ENCODE assay signal across 26 mouse cellular contexts in genomic region chr6:112736471-112736870, GRCm38 (mm10). TPM values are rescaled to one million over a fixed set of nuclear protein-coding genes. Genes with fewer than 3 reads are reported as not detected.
DNase-seq lines count a peak whose midpoint lies in the region; ATAC-seq and TF ChIP-seq lines count a peak whose summit lies in the region.
"Had no signal": no experiment of that assay in that cellular context is flagged by ENCODE, and none has a peak within 500 bp of the region (broad histone marks: within the 10 kb centered on the region; RNA-seq: fewer than 3 reads in every experiment).

No protein-coding gene starts in this region.

- no peak for TF ChIP-seq POLR2A in lung, adult 2 months (IDR thresholded peaks at IDR 0.05; ENCODE audit: borderline replicate concordance, extremely low read depth, low read depth, low read length)
- no peak for TF ChIP-seq POLR2A in cortical plate, adult 2 months (IDR thresholded peaks at IDR 0.05; ENCODE audit: extremely low read depth, insufficient read depth, low read length)

- no peak overlapping the region for H3K9ac ChIP-seq in forebrain, embryonic 13.5 days
- no peak overlapping the region for H3K9ac ChIP-seq in hindbrain, postnatal 0 days (replicated peaks; ENCODE audit: low read length)
- H3K9ac ChIP-seq in hindbrain, embryonic 14.5 days: no peak overlapping the region
- H3K9ac ChIP-seq: embryonic facial prominence, embryonic 12.5 days; forebrain, embryonic 12.5 days; limb, embryonic 12.5 days; liver, postnatal 0 days; stomach, embryonic 15.5 days had no signal

- no peaks in the 10 kb centered on the region for H3K9me3 ChIP-seq in forebrain, embryonic 13.5 days (replicated peaks)
- H3K9me3 ChIP-seq in forebrain, embryonic 10.5 days: peaks cover 5% of the 10 kb centered on the region; the same call in 1 of the 2 replicates
- no peaks in the 10 kb centered on the region for H3K9me3 ChIP-seq in hindbrain, postnatal 0 days (ENCODE audit: low read length)
- H3K9me3 ChIP-seq in hindbrain, embryonic 14.5 days (ENCODE audit: control insufficient read depth, low read length): no peaks in the 10 kb centered on the region
- H3K9me3 ChIP-seq: megakaryocyte, embryonic 14.5 days; stomach, embryonic 15.5 days had no signal

- no peak for DNase-seq in forebrain, embryonic 10.5 days (ENCODE audit: extremely low spot score, low spot score)
- peak; percentile 59 for DNase-seq in hindbrain, postnatal 0 days (ENCODE audit: low spot score)
- DNase-seq in hindbrain, embryonic 14.5 days (ENCODE audit: low spot score): no peak
- DNase-seq in lung, postnatal 36 days: peak; percentile 10
- no peak for DNase-seq in lung, adult 2 months
- DNase-seq: cerebellum, adult 11 months; gastrocnemius, postnatal 14 days; heart, adult 11 months; kidney, adult 9 months; kidney, postnatal 25 days; liver, postnatal 0 days; lung, postnatal 10 days; midbrain, embryonic 14.5 days; thymus, adult 2 months; thymus, postnatal 4 days had no signal

- H3K4me1 ChIP-seq in forebrain, embryonic 13.5 days: 0 out of 2 replicates have a peak, but pooled peaks cover 3% of the 10 kb centered on the region
- H3K4me1 ChIP-seq in forebrain, embryonic 10.5 days: peaks cover 9% of the 10 kb centered on the region
- H3K4me1 ChIP-seq in hindbrain, postnatal 0 days (ENCODE audit: insufficient read depth, low read length): no peaks in the 10 kb centered on the region
- H3K4me1 ChIP-seq in hindbrain, embryonic 14.5 days (replicated peaks; ENCODE audit: control insufficient read depth, insufficient read depth, low read length): no peaks in the 10 kb centered on the region
- no peaks in the 10 kb centered on the region; the same call in 1 of the 2 replicates for H3K4me1 ChIP-seq in lung, adult 2 months (ENCODE audit: control insufficient read depth, insufficient read depth, low read length)
- H3K4me1 ChIP-seq in cortical plate, adult 2 months (ENCODE audit: control insufficient read depth, insufficient read depth, low read length): no peaks in the 10 kb centered on the region
- H3K4me1 ChIP-seq: embryonic facial prominence, embryonic 12.5 days; forebrain, embryonic 12.5 days; limb, embryonic 12.5 days; stomach, embryonic 15.5 days had no signal

- no peak overlapping the region for H3K4me2 ChIP-seq in forebrain, embryonic 13.5 days
- no peak overlapping the region for H3K4me2 ChIP-seq in hindbrain, postnatal 0 days (ENCODE audit: low read depth, low read length)
- H3K4me2 ChIP-seq in hindbrain, embryonic 14.5 days (replicated peaks): no peak overlapping the region
- H3K4me2 ChIP-seq: embryonic facial prominence, embryonic 12.5 days; forebrain, embryonic 12.5 days; heart, embryonic 11.5 days; limb, embryonic 12.5 days; liver, embryonic 11.5 days; stomach, embryonic 15.5 days had no signal

- 0 out of 2 replicates have a peak overlapping the region, but pooled peaks have one; percentile 7 for H3K27ac ChIP-seq in forebrain, embryonic 13.5 days
- H3K27ac ChIP-seq in forebrain, embryonic 10.5 days: no peak overlapping the region
- no peak overlapping the region for H3K27ac ChIP-seq in hindbrain, postnatal 0 days
- H3K27ac ChIP-seq in hindbrain, embryonic 14.5 days: no peak overlapping the region
- H3K27ac ChIP-seq in cortical plate, adult 2 months (ENCODE audit: insufficient read depth, low read length): peak overlapping the region; percentile 42; the same call in 1 of the 2 replicates
- H3K27ac ChIP-seq: embryonic facial prominence, embryonic 12.5 days; forebrain, embryonic 12.5 days; limb, embryonic 12.5 days; stomach, embryonic 15.5 days had no signal

- no peak for ATAC-seq in forebrain, embryonic 13.5 days
- ATAC-seq in hindbrain, postnatal 0 days: peak; percentile 53; the same call in 1 of the 2 replicates
- ATAC-seq in hindbrain, embryonic 14.5 days (ENCODE audit: low FRiP score): no peak
- ATAC-seq: CD4-positive, CD25-positive, alpha-beta regulatory T cell, adult 4 months; intestine, embryonic 16.5 days; liver, postnatal 0 days had no signal

- WGBS in forebrain, embryonic 13.5 days: 91% methylated on average over 3 of the region's 3 CpGs
- 96% methylated on average over 3 of the region's 3 CpGs for WGBS in forebrain, embryonic 10.5 days
- 70% methylated on average over 3 of the region's 3 CpGs for WGBS in hindbrain, postnatal 0 days
- 99% methylated on average over 3 of the region's 3 CpGs for WGBS in hindbrain, embryonic 14.5 days
- 70% methylated on average over 3 of the region's 3 CpGs for WGBS in lung, adult 2 months

- peaks cover 98% of the 10 kb centered on the region for H3K36me3 ChIP-seq in forebrain, embryonic 13.5 days (ENCODE audit: poor library complexity, severe bottlenecking)
- H3K36me3 ChIP-seq in forebrain, embryonic 10.5 days (replicated peaks): peaks cover 100% of the 10 kb centered on the region
- H3K36me3 ChIP-seq in hindbrain, postnatal 0 days (ENCODE audit: insufficient read depth, low read length): peaks cover 63% of the 10 kb centered on the region
- H3K36me3 ChIP-seq in hindbrain, embryonic 14.5 days (replicated peaks; ENCODE audit: control insufficient read depth, insufficient read depth): peaks cover 97% of the 10 kb centered on the region

- TF ChIP-seq CTCF in hindbrain, postnatal 0 days (IDR thresholded peaks at IDR 0.05; ENCODE audit: low read depth): no peak
- TF ChIP-seq CTCF in lung, adult 2 months (IDR thresholded peaks at IDR 0.05; ENCODE audit: insufficient read depth, low read length): no peak
- TF ChIP-seq CTCF in cortical plate, adult 2 months (IDR thresholded peaks at IDR 0.05; ENCODE audit: extremely low read depth, insufficient read depth, low read length): no peak

- H3K4me3 ChIP-seq in forebrain, embryonic 13.5 days: no peak overlapping the region
- H3K4me3 ChIP-seq in forebrain, embryonic 10.5 days: no peak overlapping the region
- no peak overlapping the region for H3K4me3 ChIP-seq in hindbrain, postnatal 0 days (ENCODE audit: low read length)
- no peak overlapping the region for H3K4me3 ChIP-seq in hindbrain, embryonic 14.5 days (replicated peaks; ENCODE audit: low read length)
- H3K4me3 ChIP-seq in lung, adult 2 months (replicated peaks; ENCODE audit: extremely low read depth, low read depth, low read length): no peak overlapping the region
- H3K4me3 ChIP-seq in cortical plate, adult 2 months (ENCODE audit: insufficient read depth, low read length): no peak overlapping the region
- H3K4me3 ChIP-seq: embryonic facial prominence, embryonic 12.5 days; forebrain, embryonic 12.5 days; limb, embryonic 12.5 days; megakaryocyte, embryonic 14.5 days; stomach, embryonic 15.5 days had no signal

- no peaks in the 10 kb centered on the region for H3K27me3 ChIP-seq in forebrain, embryonic 13.5 days
- H3K27me3 ChIP-seq in forebrain, embryonic 10.5 days (ENCODE audit: poor library complexity, severe bottlenecking): no peaks in the 10 kb centered on the region
- no peaks in the 10 kb centered on the region for H3K27me3 ChIP-seq in hindbrain, postnatal 0 days (ENCODE audit: insufficient read depth, low read length)
- no peaks in the 10 kb centered on the region for H3K27me3 ChIP-seq in hindbrain, embryonic 14.5 days (ENCODE audit: control insufficient read depth, insufficient read depth, low read length)
- H3K27me3 ChIP-seq: embryonic facial prominence, embryonic 12.5 days; forebrain, embryonic 12.5 days; limb, embryonic 12.5 days; megakaryocyte, embryonic 14.5 days; stomach, embryonic 15.5 days had no signal

RNA-seq across cellular contexts. Expression of gene Rad18, which starts 40.0 kb away (rescaled TPM):
- polyA plus RNA-seq in forebrain, embryonic 13.5 days (2015; fragmentation: Nextera tagmentation; extraction: Ambion mirVana): 33.1 and 37.5 TPM in 2 replicates
- 64.2 and 65.6 TPM in 2 replicates for polyA plus RNA-seq in forebrain, embryonic 10.5 days (2016; fragmentation: Nextera tagmentation; extraction: Ambion mirVana)
- 8.3 and 8.4 TPM in 2 replicates for total RNA-seq in hindbrain, postnatal 0 days (2014; rRNA removed)
- 18.1 and 18.2 TPM in 2 replicates for polyA plus RNA-seq in hindbrain, postnatal 0 days (2015; fragmentation: Nextera tagmentation; extraction: Ambion mirVana)
- 14.4 and 14.9 TPM in 2 replicates for polyA plus RNA-seq in hindbrain, embryonic 14.5 days (2014; fragmentation: Nextera tagmentation; extraction: Ambion mirVana)
- 1.1 and 1.6 TPM in 2 replicates for polyA plus RNA-seq in lung, adult 2 months (2012; rRNA removed)
- polyA plus RNA-seq in cortical plate, adult 2 months (2012; rRNA removed): 3.9 and 4.6 TPM in 2 replicates

Comparison
In these comparisons a context has a peak if more than half of its experiments do, and no peak if none do; other contexts are left out.
1. H3K27ac ChIP-seq: peak in forebrain, embryonic 13.5 days (single experiment) and cortical plate, adult 2 months (single experiment); none in forebrain, embryonic 10.5 days (single experiment), hindbrain, postnatal 0 days (single experiment) and hindbrain, embryonic 14.5 days (single experiment).
2. DNase-seq: peak in hindbrain, postnatal 0 days (single experiment) and lung, postnatal 36 days (single experiment); none in forebrain, embryonic 10.5 days (single experiment), hindbrain, embryonic 14.5 days (single experiment) and lung, adult 2 months (single experiment).